Mouse (Mus musculus): ENCODE results near the gene Gtf3c5. TPM values are rescaled to one million over a fixed set of nuclear protein-coding genes. Genes with fewer than 3 reads are reported as not detected.

Gtf3c5 gene
- polyA plus RNA-seq, 1 experiment from 2014 or later: 55.5 TPM

DNA sequence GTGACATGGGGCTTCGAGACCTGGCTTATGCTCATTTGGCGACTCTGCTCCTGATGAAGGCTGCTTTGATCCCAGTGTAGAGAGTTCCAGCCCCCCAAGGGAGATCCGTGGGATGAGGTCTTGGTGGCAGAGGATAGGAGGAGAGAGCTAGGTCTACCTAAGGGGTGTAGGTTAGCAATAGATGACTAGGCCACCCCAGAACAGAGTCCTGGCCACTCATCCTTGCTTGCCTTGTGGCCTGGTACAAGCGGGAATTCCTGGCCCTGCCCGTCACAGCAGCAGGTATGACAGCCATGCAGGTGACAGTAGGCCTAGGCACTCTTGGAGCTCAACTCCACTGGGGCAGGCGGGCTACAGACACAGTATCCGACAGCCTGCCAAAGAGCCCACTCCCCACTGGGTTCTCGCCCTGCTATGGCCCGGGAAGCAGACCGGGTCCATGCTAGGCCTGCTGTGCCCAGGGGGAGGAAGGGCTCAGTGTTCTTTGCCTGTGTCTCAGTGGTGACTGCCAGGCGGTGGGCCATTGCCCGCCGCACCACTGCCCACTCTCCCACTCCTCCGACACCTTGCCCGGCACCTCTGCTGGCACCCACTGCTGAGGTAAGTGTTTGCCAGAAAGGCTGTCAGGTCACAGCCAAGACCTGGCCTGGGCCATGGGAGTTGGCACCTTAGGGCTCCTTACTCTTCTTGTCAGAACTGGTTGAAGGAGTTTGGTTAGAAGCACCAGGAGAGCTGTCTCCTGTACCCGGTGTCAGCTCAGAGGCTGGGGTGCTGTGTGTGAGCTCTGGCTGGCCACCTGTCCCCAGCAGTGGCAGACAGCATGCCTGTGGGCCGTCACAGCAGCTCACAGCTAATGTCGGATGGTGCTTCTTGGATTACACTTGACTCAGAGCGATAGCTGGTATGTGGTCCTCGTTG lies 55.9 kb downstream of the Gtf3c5 start:
- H3K9ac ChIP-seq (replicated peaks): peak overlapping the region; percentile 20; the same call in 1 of the 2 replicates

GRCm38 (mm10) chr2:28525943-28526876 lies 57.3 kb downstream of the Gtf3c5 start:
- peaks cover 68% of the 10 kb centered on the region for H3K4me1 ChIP-seq
- peak overlapping the region; percentile 45 for H3K9ac ChIP-seq (replicated peaks)
- H3K27ac ChIP-seq (replicated peaks): peak overlapping the region; percentile 90
- H3K36me3 ChIP-seq: no peaks in the 10 kb centered on the region
- peak overlapping the region; percentile 25 for H3K4me2 ChIP-seq (replicated peaks)
- WGBS: 41% methylated on average over 11 of the region's 12 CpGs
- ATAC-seq (ENCODE audit: low FRiP score, low read depth): peak; percentile 28; the same call in 1 of the 2 replicates
- no peaks in the 10 kb centered on the region for H3K9me3 ChIP-seq
- no peaks in the 10 kb centered on the region for H3K27me3 ChIP-seq
- H3K4me3 ChIP-seq: no peak overlapping the region

More for the DNA sequence above, 55.9 kb downstream of the Gtf3c5 start:
- H3K4me3 ChIP-seq: no peak overlapping the region
- no peak for ATAC-seq (ENCODE audit: low FRiP score, low read depth)
- H3K4me2 ChIP-seq (replicated peaks): no peak overlapping the region
- no peaks in the 10 kb centered on the region for H3K9me3 ChIP-seq
- peak overlapping the region; percentile 25; the same call in 1 of the 2 replicates for H3K27ac ChIP-seq (replicated peaks)
- H3K27me3 ChIP-seq: no peaks in the 10 kb centered on the region
- H3K4me1 ChIP-seq: peaks cover 82% of the 10 kb centered on the region
- H3K36me3 ChIP-seq: no peaks in the 10 kb centered on the region
- WGBS: 87% methylated on average over 20 of the region's 20 CpGs

- Histone ChIP-seq H3K36me3 (no peaks in the 10 kb centered on the region), H3K9ac (replicated peaks) (peak overlapping the region; percentile 45), H3K4me1 (peaks cover 65% of the 10 kb centered on the region), H3K27ac (replicated peaks) (peak overlapping the region; percentile 90), H3K4me2 (replicated peaks) (peak overlapping the region; percentile 25), H3K4me3 (no peak overlapping the region), H3K27me3 (no peaks in the 10 kb centered on the region), H3K9me3 (no peaks in the 10 kb centered on the region)
- 17% methylated on average over 11 of the region's 11 CpGs for WGBS
- peak; percentile 88 for ATAC-seq (ENCODE audit: low FRiP score, low read depth)
Measured at GRCm38 (mm10) chr2:28525219-28525942, 58.2 kb downstream of the Gtf3c5 start.

DNA sequence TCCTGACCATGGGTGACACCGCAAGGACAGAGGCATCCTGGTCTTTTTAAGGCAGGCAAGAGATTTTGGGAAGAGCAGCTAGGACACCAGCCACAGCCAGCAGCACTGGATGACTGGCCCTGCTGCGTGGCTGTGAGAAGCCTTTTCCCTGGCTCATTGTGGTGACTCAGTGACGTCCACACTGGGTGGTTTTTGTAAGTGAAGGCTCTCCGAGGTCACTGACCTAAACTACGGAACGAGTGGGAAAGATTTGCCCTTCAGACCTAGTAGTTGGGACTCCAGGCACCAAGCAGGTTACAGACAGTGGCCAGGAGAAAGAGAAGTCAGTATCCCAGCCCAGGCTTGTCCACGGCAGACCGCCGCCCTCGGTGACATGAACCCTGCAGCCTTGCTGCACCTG lies 59.1 kb downstream of the Gtf3c5 start:
- Histone ChIP-seq H3K27me3 (no peaks in the 10 kb centered on the region), H3K9ac (replicated peaks) (peak overlapping the region; percentile 28; the same call in 1 of the 2 replicates), H3K36me3 (no peaks in the 10 kb centered on the region), H3K9me3 (no peaks in the 10 kb centered on the region), H3K4me2 (replicated peaks) (no peak overlapping the region), H3K27ac (replicated peaks) (peak overlapping the region; percentile 90), H3K4me3 (no peak overlapping the region), H3K4me1 (peaks cover 63% of the 10 kb centered on the region)
- 80% methylated on average over 10 of the region's 10 CpGs for WGBS
- no peak for ATAC-seq (ENCODE audit: low FRiP score, low read depth)

GRCm38 (mm10) chr2:28523643-28524117 lies 59.9 kb downstream of the Gtf3c5 start:
- H3K9ac ChIP-seq (replicated peaks): no peak overlapping the region
- ATAC-seq (ENCODE audit: low FRiP score, low read depth): peak; percentile 53
- no peaks in the 10 kb centered on the region for H3K27me3 ChIP-seq
- H3K9me3 ChIP-seq: no peaks in the 10 kb centered on the region
- 7% methylated on average over 5 of the region's 5 CpGs for WGBS
- peaks cover 63% of the 10 kb centered on the region for H3K4me1 ChIP-seq
- no peak overlapping the region for H3K4me2 ChIP-seq (replicated peaks)
- peak overlapping the region; percentile 90 for H3K27ac ChIP-seq (replicated peaks)
- no peak overlapping the region for H3K4me3 ChIP-seq
- H3K36me3 ChIP-seq: no peaks in the 10 kb centered on the region

DNA sequence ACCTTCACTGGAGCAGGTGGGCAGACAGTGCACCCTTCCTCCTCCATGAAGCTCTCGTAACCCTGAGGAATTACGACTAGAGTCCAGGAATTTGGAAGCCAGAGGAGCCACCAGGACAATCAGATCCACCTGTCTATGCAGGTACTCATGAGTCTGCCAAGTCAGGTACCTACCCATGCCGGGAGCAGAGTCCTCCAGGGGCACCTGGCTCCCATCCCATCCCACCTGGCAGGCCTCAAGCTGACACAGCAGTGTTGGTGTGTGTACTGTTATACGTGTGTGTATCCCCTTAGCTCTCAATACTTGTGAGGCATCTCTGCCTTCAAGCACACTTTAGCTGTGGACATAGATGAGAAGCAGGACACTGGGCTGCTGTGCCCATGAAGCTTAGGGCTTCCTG lies 61.4 kb downstream of the Gtf3c5 start:
- 94% methylated on average over 4 of the region's 4 CpGs for WGBS
- no peak overlapping the region for H3K4me3 ChIP-seq
- H3K36me3 ChIP-seq: no peaks in the 10 kb centered on the region
- no peak overlapping the region for H3K27ac ChIP-seq (replicated peaks)
- H3K4me2 ChIP-seq (replicated peaks): no peak overlapping the region
- ATAC-seq (ENCODE audit: low FRiP score, low read depth): no peak
- no peak overlapping the region for H3K9ac ChIP-seq (replicated peaks)
- H3K4me1 ChIP-seq: peaks cover 66% of the 10 kb centered on the region
- no peaks in the 10 kb centered on the region for H3K27me3 ChIP-seq
- no peaks in the 10 kb centered on the region for H3K9me3 ChIP-seq

DNA sequence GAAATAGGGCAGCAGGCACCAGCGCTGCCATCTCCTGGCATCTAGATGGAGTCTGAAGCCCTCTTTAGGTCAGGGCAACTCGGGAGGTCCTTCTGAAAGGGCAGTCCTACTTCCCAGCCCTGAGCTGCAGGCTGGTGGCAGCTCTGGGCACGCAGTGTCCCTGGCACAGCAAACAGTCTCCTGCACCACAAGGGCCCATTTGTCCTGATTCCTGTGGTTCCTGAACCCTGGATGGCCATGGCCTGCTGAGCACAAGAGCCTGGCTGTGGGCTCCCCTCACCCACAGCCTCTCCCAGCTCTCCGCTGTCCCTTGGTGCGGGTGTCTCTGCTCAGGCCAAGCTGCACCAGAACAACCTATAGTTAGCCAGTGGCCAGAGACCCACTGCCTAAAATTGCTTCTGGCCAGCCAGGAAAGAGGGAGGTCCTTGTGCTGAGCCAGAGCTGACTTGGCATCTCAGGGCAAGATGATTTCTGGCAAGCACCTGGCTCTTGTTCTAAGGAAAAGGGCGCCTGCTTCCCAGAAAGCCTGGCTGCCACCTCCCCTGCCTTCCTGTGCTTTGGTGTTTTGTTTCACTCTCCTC lies 61.9 kb downstream of the Gtf3c5 start:
- WGBS: 85% methylated on average over 6 of the region's 6 CpGs
- ATAC-seq (ENCODE audit: low FRiP score, low read depth): no peak

GRCm38 (mm10) chr2:28520581-28520980 lies 63.0 kb downstream of the Gtf3c5 start:
- Histone ChIP-seq H3K27ac (replicated peaks) (no peak overlapping the region), H3K4me1 (peaks cover 68% of the 10 kb centered on the region), H3K27me3 (no peaks in the 10 kb centered on the region), H3K9me3 (no peaks in the 10 kb centered on the region), H3K36me3 (peaks cover 10% of the 10 kb centered on the region; the same call in 1 of the 2 replicates), H3K4me2 (replicated peaks) (no peak overlapping the region), H3K9ac (replicated peaks) (peak overlapping the region; percentile 11; the same call in 1 of the 2 replicates), H3K4me3 (no peak overlapping the region)
- 67% methylated on average over 5 of the region's 5 CpGs for WGBS
- ATAC-seq (ENCODE audit: low FRiP score, low read depth): no peak

More for the DNA sequence above, 61.9 kb downstream of the Gtf3c5 start:
- Histone ChIP-seq H3K4me3 (no peak overlapping the region), H3K27me3 (no peaks in the 10 kb centered on the region), H3K4me2 (replicated peaks) (no peak overlapping the region), H3K9me3 (no peaks in the 10 kb centered on the region), H3K4me1 (peaks cover 68% of the 10 kb centered on the region), H3K9ac (replicated peaks) (no peak overlapping the region), H3K27ac (replicated peaks) (no peak overlapping the region), H3K36me3 (peaks cover under 1% of the 10 kb centered on the region; the same call in 1 of the 2 replicates)

DNA sequence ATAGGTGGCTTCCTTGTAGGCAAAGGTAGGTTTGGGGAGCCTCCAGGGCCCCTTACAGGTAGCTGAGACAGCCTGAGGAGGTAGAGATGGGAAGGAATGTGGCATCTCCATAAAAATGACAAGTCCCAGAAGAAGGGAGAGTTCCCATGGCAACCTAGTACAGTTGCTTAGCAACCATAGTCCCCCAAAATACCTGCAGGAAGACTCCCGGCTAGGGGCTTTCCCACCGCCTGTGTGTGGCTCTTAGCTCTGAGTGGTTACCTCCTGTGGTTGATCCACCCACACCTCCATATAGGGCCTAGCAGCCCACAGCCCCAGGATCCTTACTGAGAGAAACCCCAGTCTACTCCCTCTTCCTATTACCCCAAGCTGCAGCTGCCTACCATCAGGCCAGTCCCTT lies 65.3 kb downstream of the Gtf3c5 start:
- Histone ChIP-seq H3K36me3 (peaks cover 10% of the 10 kb centered on the region; the same call in 1 of the 2 replicates), H3K27ac (replicated peaks) (no peak overlapping the region), H3K4me2 (replicated peaks) (0 out of 2 replicates have a peak overlapping the region, but pooled peaks have one; percentile 9), H3K9ac (replicated peaks) (no peak overlapping the region), H3K4me1 (peaks cover 64% of the 10 kb centered on the region), H3K27me3 (no peaks in the 10 kb centered on the region), H3K9me3 (no peaks in the 10 kb centered on the region), H3K4me3 (no peak overlapping the region)
- 20% methylated on average over 2 of the region's 2 CpGs for WGBS
- ATAC-seq (ENCODE audit: low FRiP score, low read depth): no peak

DNA sequence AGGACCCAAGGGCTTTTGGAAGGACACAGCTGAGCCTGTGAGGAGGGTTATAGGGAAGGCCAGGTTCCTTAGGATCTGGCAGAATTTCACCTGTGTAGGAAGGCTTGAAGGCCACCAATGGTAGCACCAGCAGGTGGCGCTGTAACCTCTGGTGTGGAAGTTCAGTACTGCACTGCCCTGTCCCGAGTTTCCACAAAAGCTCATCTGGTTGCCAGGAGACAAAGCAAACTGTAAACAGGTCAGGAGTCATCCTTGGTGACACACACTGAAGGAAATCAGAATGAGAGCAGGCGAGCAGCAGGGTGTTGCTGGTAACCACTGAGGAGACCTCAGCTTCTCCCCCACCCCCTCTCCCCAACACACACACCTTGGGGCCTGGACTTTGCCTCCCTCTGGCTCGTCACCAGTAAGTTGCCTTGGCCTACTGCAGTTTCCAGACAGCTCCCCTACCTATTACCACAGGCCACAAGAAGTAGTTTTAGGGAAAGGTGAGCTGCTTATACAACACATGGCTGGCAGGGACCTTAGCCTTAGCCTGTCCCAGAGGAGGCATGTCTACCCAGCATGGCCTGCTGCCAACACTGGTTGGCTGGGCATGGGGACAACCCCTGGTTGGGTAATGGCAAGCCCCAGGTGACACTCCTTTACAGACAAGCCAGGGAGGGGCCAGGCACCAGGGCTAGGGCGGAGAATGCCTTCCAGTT lies 66.2 kb downstream of the Gtf3c5 start:
- H3K4me3 ChIP-seq: no peak overlapping the region
- no peak for ATAC-seq (ENCODE audit: low FRiP score, low read depth)
- H3K4me2 ChIP-seq (replicated peaks): no peak overlapping the region
- no peaks in the 10 kb centered on the region for H3K27me3 ChIP-seq
- WGBS: 44% methylated on average over 5 of the region's 5 CpGs
- H3K4me1 ChIP-seq: peaks cover 64% of the 10 kb centered on the region
- H3K9ac ChIP-seq (replicated peaks): no peak overlapping the region
- no peaks in the 10 kb centered on the region for H3K9me3 ChIP-seq
- H3K27ac ChIP-seq (replicated peaks): 0 out of 2 replicates have a peak overlapping the region, but pooled peaks have one; percentile 46
- peaks cover 10% of the 10 kb centered on the region; the same call in 1 of the 2 replicates for H3K36me3 ChIP-seq
